Mouse (Mus musculus) G1E (cell line): Measurements from ENCODE around the gene Mospd3.

Experiments
- CTCF ChIP-seq: IDR thresholded peaks from 2 replicates; pipeline ENCODE4 v1.5.1; 2012; ENCODE audit warnings: low read depth, low read length, inconsistent platforms, mixed read lengths
- GATA1 ChIP-seq: IDR thresholded peaks from 2 replicates; pipeline ENCODE4 v1.6.1; 2012; ENCODE audit warnings: borderline replicate concordance, low read length, inconsistent platforms, mixed read lengths

DNA sequence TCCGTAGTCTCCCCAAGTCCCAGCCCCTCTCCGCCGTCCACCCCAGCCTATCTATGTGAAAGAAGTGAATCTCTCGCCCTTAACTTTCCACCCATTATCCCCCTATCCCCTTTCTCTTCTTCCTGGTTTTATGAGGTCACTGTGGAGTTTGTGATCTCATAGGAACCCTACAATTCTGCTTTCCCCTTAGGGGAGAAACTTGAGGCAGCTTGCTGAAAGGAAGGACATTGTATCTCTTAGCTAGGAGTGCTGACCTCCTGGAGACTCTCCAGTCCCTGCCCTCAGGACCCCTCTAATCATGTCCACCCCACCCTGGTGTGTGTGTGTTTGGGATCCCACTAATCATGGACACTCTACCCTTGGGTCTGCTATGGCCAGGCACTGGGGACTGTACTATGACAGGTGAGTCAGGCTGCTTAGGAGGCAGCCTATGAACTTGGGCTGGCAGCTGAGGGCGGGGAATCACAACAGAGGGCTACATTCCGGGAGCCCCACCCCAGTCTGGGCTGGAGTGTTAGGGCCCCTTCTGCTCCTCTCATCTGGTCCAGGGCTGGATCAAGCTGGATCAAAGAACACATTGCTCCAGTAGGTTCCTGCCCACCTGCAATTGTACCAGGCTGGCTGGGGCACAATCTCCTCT lies 29.2 kb upstream of the Mospd3 start:
- TF ChIP-seq CTCF (no peak), GATA1 (no peak)
